Mouse (Mus musculus): ENCODE measurements at regions not wholly inside any gene's neighbourhood (a gene's known extent, or its start where the extent isn't known, plus 50 kb on each side); places are given as distances from the start of the nearest gene placed in this dataset.
A peak's percentile ranks its signal among the peaks of the same experiment; 100 is the strongest.

DNA sequence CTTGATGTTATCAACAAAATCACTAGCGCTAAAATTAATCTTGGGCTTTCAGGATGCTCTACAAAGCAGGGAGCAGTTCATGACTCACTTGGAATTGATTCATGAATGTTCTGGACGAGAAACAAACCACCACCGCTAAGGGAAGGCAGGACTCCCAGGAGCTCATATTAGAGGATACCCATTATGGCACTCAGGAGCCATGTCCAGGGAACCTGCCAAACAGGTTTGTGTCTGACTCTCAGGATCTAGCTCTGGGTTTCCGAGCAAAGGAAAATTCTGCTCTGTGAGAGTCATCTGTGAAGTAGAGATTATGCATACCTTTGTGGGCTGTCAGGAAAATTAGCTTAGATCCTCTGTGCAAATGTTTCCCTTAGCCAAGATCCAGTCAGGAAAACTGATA lies 454.3 kb upstream of the Sox11 start:
- no peak for DNase-seq

DNA sequence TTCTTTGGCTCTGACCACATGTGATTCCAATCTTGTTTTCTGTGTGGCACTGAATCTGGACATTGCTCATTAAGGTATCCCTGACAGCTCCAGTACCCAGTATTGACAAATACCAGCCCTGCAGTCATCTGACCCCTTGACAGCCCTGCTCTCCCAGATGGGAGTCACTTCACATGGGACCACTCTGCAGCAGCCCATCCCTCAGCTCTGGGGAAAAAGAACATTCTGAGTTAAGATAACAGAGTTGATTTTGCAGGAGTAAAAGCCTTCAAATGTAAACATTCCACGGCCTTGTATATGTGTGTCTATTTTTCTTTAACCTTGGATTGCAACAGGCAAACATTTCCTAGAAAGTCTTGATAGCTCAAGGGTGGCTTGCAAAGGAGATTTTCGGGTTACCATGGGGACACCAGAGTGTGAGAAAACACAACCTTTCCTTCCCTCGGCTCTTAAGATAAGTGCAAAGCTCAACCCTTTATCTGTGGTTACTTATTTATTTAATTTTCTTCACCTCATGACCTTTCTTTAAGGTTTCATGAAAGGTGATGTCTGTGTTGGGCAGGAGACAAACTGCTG lies 444.4 kb upstream of the Sox11 start:
- no peak for DNase-seq

DNA sequence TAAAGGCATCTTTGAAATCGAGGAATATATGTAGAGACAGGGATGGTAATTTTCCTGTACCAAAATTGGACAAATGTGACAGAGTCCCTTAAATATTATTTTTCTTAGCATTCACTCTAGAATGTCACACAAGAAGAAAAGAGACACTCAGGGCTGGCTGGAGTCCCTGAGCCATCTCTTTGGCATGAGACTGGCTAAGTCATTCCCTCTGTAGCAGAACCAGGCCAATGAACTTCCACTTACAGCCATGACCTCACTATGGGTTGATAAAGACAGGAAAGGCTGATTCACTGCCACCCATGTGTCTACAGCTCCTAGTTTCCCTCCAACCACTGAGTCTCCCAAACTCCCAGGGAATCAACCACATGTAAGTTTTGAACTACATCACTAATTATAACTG lies 438.4 kb upstream of the Sox11 start:
- no peak for DNase-seq

DNA sequence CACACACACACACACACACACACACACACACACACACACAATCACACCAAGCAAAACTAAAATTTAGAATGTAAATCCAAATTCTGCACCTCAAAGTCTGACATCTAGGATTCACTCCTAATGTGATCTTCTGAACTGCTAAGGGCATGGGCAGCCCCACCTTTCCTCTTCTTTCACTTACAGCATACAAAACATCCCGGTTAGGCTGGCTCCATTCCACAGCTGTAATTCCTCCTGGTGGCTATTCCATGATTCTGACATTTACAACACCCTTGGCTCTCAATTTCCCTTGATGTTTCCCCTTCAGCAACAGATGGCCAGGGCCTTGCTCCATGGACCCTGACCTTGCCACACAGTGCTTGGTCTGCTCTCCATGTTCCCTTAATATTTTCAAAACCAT lies 423.6 kb upstream of the Sox11 start:
- no peak for DNase-seq

DNA sequence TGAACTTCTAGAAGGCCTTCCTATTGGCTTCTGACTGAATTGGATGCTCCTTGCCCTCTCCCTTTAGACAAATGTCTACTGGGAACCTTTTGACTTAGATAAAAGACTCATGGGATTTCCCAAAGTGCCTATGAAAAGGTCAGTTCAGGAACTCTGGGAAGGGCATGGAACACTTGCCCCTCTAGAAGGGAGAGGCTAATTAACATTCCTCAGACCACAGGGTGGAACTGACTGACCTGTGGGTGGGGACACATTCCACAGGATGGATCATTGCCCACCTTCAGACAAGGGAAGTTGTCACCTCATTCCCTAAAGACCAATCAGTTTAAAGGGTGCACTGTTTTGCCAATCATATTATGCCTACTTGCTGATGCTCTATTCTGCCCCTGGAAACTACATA lies 416.6 kb upstream of the Sox11 start:
- DNase-seq = no peak

DNA sequence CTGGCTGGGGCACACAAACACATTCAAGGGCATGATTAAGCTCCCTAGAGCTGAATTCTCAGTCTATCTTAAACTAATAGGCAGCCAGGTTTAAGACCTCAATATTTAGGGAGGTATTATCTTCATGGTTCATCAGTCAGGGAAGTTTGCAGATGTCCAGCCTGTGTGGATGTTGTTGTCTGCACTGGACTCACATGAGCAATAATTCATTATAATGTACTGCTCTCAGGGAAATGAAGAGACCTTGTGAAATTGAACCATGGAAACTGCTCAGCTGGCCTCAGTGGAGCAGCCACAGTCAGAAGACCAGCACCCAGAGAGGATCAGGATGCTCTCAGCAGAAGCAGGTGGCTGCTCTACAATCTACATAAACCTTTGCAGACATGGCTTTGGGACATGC lies 415.3 kb upstream of the Sox11 start:
- no peak for DNase-seq

DNA sequence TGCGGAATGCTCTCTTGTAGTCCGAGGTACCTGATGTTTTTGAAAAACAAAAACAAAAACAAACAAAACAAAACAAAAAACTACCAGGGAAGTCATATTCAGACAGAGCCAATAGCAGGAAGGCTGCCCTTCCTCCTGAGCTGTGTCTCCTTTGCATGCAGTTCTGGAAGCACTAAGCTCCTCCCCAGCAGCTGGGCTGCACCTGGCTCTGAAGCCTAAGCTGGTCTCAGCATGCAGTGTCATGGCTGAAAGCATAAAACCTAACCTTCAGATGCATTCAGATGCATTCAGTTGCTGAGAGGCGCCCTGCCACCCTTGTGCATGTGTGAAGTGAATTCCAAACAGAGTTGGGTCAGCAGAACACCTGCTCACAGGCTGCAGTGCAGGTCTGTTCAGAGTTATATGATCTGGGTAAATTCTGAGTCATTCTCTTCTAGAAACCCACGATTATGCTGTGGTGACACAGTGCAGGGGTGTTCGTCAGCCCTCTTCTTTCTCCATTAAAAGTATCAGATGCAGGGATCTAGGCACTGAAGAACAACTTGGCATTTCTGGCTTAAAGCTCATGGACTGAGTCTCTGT lies 382.3 kb upstream of the Sox11 start:
- DNase-seq = no peak

DNA sequence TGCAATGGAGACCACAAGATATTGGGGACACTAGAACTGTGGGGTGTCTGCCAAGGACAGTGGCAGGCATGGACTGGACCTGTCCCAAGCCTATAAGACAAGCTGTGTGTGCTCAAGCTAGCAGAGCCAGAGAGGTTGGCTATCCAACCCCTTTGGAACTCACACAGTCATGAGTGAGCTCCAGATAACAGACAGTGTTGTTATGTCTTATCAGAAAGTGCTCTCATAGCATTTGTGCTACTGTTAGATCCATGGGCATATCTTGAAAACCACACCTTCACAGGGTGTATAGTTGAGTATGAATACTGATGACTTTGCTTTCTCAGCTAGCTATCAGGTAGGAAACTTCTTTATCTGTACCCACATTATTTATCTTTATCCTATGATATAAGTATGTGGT lies 338.1 kb upstream of the Sox11 start:
- no peak for DNase-seq

DNA sequence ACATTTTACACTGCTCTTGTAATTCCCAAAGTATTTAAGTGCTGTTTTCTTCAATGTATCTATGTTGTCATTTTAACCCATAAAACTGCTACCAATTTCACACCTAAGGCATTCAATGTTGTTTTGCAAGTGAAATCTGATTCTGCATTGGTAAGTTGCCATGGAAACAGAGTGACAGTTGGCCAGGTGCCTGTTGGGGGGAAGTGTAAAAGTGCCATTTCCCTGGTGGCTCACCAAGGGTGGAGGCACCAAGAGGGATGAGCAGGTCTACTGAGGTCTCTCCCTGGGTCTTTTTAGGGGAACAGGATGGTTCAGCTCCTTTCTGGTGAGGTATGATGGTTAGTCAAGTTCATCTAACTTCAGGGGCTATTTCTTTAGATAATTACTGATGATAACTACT lies 331.0 kb upstream of the Sox11 start:
- DNase-seq = peak; percentile 8 to 14

DNA sequence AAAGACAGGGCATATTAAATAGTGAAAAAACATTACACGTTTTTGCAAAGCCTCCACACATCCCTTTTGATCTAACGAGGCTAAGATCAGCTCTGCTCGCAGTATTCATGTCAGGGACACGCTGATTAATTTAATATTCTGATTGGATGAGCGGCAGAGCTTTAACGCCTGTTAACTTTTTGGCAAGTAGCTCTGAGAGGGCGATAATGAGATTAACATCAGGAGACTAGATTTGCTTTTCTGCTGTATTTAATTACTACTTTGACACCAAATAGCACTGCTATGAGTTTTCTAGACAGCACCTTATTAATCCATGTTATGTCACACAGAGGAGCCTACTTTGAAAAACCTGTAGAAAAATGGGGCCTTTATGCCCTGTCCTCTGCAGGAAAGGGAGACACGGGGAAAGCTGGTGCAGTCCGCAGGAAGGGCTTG lies 328.3 kb upstream of the Sox11 start:
- DNase-seq = peak in 1 of 2 experiments; percentile 8

DNA sequence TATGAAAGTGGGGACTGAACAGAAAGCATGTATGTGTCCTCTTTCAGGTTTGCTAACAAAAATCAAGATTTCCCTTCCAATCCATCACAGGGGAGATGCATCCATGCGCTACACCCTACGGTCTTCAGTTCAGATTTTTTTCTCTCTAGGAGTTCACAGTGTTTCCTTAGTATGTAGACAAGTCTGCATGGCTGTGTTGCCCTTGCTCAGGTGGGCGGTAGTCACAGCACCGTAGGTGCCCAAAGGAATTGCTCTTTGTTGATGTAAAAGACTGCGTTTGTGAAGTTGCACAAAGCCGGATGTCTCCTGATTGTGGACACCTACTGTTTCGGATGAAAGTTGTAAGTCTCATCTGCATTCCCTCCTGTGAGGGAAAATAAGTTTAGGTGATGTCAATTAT lies 327.8 kb upstream of the Sox11 start:
- DNase-seq = no peak

DNA sequence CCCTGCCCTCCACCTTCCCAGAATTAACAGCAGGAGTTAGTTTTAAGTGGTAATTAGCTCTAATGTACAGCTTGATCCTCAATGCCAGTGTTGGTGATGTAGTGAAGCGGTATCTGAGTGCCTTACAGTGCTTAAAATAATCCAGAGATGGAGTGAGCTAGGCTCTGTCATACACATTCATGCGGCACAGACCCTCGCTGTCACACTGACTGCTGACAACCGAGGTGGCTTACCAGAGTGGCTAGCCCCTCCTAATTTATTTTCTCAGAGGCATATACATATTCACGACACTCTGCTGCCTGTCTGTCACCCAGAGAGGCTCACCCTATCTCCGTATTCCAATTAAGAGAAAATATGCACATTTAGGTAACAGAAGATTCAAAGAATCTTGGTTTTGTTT lies 327.2 kb upstream of the Sox11 start:
- DNase-seq = no peak

DNA sequence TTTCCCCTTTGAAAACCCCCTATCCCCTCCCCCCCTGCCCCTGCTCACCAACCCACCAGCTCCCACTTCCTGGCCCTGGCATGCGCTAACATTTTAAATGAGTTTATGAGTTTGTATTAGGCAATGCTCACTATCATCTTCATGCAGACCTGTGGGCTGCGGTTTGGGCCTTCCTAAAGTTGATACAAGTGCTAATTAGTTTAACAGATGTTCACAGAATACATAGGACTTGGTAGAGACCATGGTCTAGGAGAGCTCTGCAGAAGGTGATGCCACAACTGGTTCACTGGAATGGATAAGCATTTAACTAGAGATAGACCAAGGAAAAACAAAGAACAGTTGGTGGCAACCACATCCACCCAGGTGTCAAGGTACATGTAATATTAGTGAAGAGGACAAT lies 324.1 kb upstream of the Sox11 start:
- no peak for DNase-seq

DNA sequence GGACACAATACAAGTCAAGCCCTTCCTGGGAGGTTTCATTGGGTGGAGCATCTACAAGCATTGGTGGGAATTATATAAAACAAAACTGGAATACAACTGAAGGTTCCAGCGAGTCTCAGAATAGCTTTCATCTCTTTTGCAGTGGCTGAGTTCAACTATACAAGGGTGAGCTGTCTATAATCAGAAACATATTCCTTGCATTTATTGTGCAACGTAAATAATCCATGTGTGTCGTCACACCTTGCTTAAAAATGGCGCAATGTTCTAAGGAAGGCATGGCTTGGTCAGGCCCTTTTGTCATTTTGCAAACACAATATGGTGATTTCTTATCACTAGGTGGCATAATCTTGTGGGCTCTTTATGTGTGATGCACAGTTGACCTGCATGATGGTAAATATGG lies 320.8 kb upstream of the Sox11 start:
- no peak for DNase-seq

DNA sequence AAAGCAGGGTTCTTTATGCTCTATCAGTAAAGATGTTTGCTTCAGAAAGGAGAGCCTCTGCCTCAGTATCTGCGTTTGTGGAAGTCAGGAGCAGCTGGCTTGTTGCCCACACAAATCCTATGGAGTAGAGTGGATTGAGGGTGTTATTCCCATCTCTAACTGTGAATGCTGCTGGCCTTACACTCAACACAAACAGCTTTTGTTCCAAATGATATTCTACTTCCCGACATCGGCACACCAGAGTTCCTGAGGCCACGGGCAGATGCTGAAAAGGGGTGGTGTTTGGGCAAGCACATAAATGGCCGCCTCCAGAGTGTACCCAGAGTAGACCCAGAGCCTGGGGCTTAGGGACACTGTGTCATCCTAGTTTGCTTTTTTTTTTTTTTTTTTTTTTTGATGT lies 320.3 kb upstream of the Sox11 start:
- no peak for DNase-seq

DNA sequence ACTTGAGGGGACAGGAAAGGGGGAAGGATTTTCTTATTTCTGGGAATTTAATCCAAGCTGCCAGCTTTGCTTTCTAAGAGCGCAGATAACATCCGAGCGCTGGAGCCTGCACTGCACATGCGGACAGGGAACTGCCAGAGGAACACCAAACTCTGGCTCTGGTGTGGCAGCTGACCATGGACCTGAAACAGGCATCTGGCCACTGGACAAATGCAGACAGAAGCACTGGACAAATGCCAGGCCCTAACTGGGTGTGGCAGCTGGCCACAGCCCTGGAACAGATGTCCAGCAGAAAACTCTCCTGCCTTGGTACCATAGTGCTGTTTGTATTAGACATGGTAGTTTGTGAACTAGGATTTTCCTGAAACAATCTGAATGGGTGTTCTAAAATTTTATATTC lies 315.2 kb upstream of the Sox11 start:
- peak; percentile 69 to 78 for DNase-seq

DNA sequence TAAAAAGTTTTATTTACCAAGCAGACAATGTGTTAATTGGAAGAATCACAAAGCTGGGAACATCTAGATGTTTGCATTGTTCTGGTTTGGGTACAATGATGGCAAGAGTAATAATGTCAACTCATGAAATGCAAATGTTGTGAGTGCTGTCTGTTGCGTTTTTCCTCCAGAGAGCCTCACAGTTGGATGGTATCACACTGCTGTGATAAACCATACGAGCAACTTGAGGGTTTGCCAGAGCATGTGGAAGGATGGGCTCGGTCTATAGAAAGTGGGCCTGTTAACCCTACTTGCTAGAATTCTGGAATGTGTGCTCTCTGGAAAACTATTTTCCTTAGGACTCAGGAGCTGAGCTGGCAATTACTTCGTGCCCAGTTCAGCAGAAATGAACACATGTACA lies 311.2 kb upstream of the Sox11 start:
- DNase-seq = no peak

DNA sequence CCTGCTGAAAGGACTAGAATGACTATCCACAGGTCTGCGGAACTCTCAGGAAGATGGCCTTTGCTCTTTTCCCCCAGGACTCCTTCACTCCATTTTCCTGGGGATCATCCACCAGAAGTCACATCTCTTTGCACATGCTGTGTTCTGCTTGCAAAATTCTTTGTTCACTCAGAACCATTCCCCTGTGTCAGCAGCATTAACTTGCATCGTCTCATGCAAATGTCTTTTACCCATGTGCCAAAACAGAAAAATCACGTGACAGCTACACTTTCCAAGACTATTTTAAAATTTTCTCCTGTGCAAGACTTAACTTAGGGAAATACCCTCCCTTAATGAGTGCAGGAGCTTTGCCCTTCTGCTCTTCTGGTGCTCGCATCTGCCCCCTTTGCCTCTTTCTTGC lies 306.2 kb upstream of the Sox11 start:
- DNase-seq = no peak

DNA sequence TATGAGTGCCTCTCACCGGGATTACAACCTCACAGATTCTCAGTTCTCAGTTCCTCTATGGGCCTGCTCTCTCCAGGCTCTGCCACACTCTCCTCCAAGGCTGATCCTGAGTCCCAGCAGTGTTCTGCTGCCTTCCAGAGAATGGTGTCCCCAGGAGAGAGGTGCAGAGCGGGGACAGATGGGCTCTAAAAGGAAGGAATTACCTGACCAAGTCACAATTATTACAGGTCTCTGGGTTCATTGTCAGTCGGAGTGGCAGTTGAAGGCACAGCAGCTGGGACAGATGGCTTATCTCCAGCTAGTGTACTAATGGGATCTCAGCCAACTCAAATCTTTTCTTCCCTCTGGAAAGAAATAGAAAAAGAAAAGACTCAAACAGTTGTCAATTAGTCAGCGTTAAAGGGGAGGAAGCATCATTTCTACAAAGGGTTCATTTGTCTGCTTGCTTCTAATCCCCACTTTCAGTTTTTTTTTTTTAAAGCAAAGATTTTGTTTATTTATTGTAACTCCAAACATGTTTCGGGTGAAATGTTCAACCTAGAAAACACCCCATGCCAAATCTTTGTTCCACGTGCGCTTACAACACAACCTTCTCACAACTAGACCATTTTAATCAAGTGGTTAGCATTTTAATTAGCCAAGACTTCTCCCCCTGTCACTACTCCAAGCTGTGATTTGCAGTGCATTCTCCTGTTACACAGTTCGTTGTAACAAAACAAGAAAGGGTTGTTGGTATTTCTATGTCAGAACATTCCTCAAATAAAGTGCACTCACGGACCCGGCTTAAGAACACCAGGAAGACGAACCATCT lies 304.3 kb upstream of the Sox11 start:
- peak; percentile 7 to 9 for DNase-seq

DNA sequence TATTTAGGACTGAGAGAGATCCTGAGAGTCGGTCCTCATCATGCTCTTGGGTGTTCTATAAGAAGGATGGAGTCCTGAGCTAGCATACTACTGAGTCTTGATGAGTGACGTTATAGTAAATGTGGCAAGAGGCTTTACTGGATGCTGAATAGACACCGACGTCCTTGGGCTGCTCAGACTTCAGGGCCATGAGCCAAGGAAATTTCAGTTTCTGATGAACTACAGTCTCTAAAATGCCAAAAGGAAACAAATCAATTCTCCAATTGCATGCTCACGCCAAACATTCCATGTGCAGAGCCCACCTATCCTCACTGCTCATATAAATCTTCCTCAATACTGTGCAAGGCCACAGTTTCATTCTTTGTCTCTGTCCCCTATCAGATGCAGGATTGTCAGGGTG lies 277.2 kb upstream of the Sox11 start:
- no peak for DNase-seq

DNA sequence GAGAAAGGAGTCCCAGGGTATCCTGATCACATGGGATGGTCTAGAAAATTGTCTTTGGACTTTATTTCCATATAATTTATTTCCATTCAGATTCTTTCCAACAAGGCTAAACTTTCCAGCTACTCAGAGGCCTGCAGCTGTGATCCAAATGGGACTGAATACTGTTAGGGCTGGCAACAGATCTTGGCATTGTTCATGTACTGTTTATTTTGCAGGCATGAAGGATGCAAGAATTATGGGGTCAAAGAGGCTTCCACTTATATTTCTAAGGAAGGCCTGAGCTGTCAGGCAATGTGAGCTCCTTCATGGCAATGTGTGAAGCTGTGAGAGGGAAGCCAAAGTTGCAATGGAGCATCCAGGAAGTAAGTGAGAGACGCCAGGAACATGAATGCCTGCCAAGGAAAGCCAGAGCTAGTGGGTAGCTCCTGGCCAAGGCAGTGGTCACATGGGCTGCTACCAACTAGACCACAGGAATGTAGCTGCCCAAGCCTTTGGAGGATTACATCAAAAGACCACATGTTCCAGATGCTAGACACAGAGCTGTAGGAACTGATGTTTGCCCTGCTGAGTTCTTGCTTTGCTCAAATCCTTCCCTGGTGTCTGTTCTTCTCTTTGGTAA lies 261.8 kb upstream of the Sox11 start:
- peak; percentile 83 to 84 for DNase-seq

DNA sequence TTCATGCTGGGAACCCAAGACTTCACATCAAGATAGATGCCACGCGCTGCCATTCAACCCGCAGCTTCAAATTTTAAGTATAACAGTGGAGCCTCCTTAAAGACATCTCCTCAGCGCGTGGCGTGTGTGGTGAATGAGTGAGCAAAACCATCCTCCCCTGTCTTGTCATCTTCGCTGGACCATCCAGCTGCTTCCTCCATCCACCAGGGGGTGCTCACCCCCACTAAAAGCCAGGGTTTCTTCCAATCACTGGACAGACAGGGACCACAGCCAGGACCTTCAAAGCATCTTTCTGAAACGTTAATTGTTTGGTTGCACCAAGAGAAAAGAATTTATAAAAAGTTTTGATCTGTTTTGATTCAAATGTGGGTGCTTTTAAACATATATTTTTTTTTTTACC lies 256.8 kb upstream of the Sox11 start:
- peak; percentile 74 to 84 for DNase-seq

DNA sequence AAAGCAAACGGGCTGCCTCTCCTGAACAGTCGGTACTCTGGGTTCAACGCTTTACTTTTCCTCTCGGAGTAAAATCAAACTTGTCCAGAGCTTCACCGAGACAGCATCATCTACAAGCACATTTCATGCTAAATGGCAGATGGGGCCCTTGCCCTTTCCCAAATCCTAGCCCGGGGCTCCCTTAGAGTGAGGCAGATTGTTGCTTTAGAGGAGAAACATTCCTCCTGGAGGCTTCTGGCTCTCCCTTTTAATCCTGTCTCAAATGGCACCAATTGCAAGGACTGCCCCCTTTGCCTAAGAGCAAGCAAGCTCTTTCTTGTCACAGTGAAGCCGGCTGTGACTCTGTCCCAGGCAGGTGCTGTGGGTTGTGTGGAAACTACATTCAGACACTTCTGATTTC lies 255.5 kb upstream of the Sox11 start:
- peak; percentile 5 to 9 for DNase-seq

DNA sequence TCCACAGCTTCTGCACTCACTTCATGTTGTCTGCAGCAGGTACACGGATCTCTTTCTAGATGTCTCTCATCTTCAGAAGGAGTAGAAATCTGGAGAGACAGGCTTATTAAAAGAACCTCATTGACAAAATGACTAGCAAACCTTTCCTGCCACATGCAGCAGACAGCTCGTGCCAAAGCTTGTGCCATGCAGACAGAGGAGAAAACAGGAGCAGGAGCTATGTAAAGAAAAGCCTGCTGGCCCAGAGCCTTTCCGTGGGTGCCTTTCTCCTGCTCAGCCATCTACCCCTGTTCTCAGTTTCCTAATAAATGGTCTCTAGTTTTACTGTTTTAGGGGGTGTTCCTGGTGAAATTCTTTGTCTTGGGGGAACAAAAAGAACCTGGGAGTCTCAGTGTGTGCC lies 254.9 kb upstream of the Sox11 start:
- no peak for DNase-seq

Measured in cerebellum, postnatal 14 days (tissue).